Mouse (Mus musculus): Measurements from ENCODE around the gene Inmt. TPM values are rescaled to one million over a fixed set of nuclear protein-coding genes. Genes with fewer than 3 reads are reported as not detected.

Inmt gene
- polyA plus RNA-seq (2017; shearing (Covaris generic)): not detected

DNA sequence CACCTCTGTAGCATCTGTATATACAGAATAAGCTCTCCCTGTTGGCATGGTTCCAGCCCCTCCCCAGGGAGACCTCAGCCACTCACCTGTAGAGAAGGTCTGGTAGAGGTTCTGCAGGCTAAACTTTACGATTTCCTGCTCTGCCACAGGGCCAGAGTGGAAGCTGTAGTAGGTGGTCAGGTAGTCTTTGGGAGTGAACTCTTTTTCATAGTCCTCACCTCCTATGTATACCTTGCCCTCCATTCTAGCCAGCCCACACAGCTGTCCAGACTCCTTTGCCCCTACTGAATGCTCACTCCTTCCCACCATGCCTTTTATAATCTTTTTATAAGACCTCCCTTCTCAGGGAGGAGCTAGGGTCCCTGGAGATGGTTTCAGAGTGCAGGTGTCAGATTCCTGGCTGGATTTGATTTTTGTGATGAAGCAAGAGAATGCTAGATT lies at the start of gene Inmt:
Inmt (minus strand) TSS at position 303 of the 441 bp plus-strand sequence.

DNA sequence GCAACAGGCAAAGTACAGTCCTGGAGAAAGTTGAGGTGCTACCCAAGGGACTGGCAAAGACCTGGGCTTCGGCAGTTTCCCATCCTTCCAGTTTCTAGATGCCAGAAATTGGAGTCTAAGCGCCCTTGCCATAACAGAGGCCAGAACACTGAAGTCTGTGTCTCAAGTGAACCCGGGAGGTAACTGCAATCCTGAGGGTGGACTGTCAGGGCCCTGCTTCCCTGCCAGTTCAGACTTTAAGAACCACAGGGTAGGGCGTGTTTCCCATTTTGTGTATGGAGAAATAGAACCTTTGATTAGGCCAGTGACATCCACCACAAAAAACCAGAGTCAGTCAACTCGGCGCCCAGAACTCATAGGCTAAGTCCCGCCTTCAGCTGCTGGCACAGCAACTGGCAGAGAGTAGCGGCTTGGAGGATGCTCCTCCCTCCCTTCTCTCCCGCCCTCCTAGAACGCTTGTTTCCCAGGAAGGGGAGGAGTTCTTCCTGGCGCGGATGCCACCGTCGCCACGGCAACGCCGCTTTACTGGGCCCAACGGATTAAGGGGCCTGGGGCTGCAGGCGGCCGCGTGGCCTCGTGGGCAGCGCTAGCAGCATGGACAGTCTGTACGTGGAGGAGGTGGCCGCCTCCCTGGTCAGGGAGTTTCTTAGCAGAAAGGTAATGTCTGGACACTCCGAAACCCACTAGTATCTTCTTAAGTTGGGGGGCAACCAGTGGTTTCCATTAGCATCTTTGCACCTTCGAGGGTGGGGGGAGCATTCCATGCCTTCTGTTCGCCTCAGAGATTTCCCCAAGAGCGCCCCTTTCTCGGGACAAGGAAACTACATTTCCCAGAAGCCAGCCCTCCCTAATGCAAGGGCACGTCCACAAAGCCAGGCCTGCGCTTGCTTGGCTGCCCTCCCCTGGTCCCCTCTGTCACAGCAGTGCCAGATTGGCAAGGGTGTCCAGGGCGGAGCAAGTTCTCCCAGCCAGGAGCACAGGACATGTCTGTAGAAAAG lies 28.4 kb upstream of the Inmt start, which contains the start of gene Mindy4:
Mindy4 (plus strand) TSS at position 471 of the 998 bp plus-strand sequence.

DNA sequence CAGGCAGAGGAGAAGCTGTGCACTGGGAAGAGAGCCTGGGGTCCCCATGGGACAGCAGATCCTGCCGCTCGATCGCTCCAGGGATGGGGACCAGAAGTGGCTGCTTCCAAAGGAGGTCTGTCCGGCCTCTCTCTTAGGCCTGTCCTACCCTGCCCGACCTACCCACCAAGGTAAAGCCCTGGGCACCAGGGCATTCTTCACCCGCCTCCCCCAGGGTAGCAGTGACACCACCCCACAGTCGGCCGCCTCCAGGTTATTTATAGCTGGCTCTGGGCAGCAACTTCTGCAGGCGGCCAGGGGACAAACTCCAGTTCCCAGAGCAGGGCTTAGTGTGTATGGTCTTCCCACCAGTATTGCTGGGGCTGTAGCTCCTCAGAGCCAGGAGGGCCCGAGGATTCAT lies 42.0 kb downstream of the Inmt start, which contains the start of gene Crhr2:
Crhr2 (minus strand) TSS at position 223 of the 400 bp plus-strand sequence.

Other genes with a start within 250 kb of the Inmt start
- 34.1 TPM for gene Nod1, start 202.4 kb downstream of the Inmt start, polyA plus RNA-seq (2017; shearing (Covaris generic))
- gene Ggct, start 182.1 kb downstream of the Inmt start, polyA plus RNA-seq (2017; shearing (Covaris generic)): 34.4 TPM
- gene Gars, start 137.0 kb downstream of the Inmt start, polyA plus RNA-seq (2017; shearing (Covaris generic)): 15.3 TPM
- gene Crhr2, start 42.0 kb downstream of the Inmt start, polyA plus RNA-seq (2017; shearing (Covaris generic)): not detected
- gene Mindy4, start 28.3 kb upstream of the Inmt start, polyA plus RNA-seq (2017; shearing (Covaris generic)): 0.30 TPM
- gene Aqp1, start 161.4 kb upstream of the Inmt start, polyA plus RNA-seq (2017; shearing (Covaris generic)): 0.17 TPM
- not detected for gene Ghrhr, start 201.3 kb upstream of the Inmt start, polyA plus RNA-seq (2017; shearing (Covaris generic))

Data from CD4-positive, CD25-positive, alpha-beta regulatory T cell, adult 9 weeks (primary cell).